Mouse (Mus musculus) neutrophil, adult 5-6 weeks (primary cell): Measurements from ENCODE around the gene Olfr689. TPM values are rescaled to one million over a fixed set of nuclear protein-coding genes. Genes with fewer than 3 reads are reported as not detected.
"Not testable (repeated sequence)": the region's sequence is repeated elsewhere in the genome, so short reads cannot be mapped to it uniquely, and the experiment has no call there.

Experiments used
- ATAC-seq: fragments of 151-379, 151-347 bp; 2 replicates; pipeline ENCODE4 v1.8.0; 2017; ENCODE audit warnings: mild to moderate bottlenecking, moderate TSS enrichment; ENCODE audit not compliant: insufficient number of reproducible peaks, poor library complexity, low FRiP score, severe bottlenecking; ENCODE audit errors: extremely low read depth
- total RNA-seq: library from RNA; stranded (forward); fragments of 200-1000 nt; gene quantifications from 2 replicates; pipeline ENCODE4 v1.2.3, GENCODE M21; 2017

The Olfr689 gene
- not detected in 2 replicates for total RNA-seq

GRCm38 (mm10) chr7:105310865-105311264 lies at the start of gene Olfr689:
Olfr689 (plus strand) TSS chr7:105311165.
- ATAC-seq: no peak

- ATAC-seq: no peak
Observed at GRCm38 (mm10) chr7:105272426-105272825, 38.5 kb upstream of the Olfr689 start.

- ATAC-seq: no peak
Observed at GRCm38 (mm10) chr7:105287795-105288194, 23.2 kb upstream of the Olfr689 start, which contains the start of gene Olfr688. Olfr688 (plus strand) TSS chr7:105288095.

- no peak for ATAC-seq
Observed at GRCm38 (mm10) chr7:105290051-105290450, 20.9 kb upstream of the Olfr689 start.

- ATAC-seq: no peak
Observed at GRCm38 (mm10) chr7:105325302-105325701, 14.3 kb downstream of the Olfr689 start.

GRCm38 (mm10) chr7:105334004-105334403 lies 23.0 kb downstream of the Olfr689 start, which contains the start of gene Olfr690:
Olfr690 (minus strand) TSS chr7:105334104.
- ATAC-seq: no peak

GRCm38 (mm10) chr7:105342170-105342569 lies 31.2 kb downstream of the Olfr689 start, which contains the start of gene Olfr691:
Olfr691 (minus strand) TSS chr7:105342270.
- no peak for ATAC-seq

- no peak for ATAC-seq
Observed at GRCm38 (mm10) chr7:105342752-105343151, 31.8 kb downstream of the Olfr689 start.

- not testable (repeated sequence) for ATAC-seq
Observed at GRCm38 (mm10) chr7:105356064-105356463, 45.1 kb downstream of the Olfr689 start.

GRCm38 (mm10) chr7:105356487-105356886 lies 45.5 kb downstream of the Olfr689 start:
- ATAC-seq: not testable (repeated sequence)

- ATAC-seq: no peak
Observed at GRCm38 (mm10) chr7:105361713-105362112, 50.7 kb downstream of the Olfr689 start.

- no peak for ATAC-seq
Observed at GRCm38 (mm10) chr7:105367268-105367667, 56.3 kb downstream of the Olfr689 start.

- no peak for ATAC-seq
Observed at GRCm38 (mm10) chr7:105367930-105368329, 57.0 kb downstream of the Olfr689 start, which contains the start of gene Olfr692. Olfr692 (plus strand) TSS chr7:105368230.

GRCm38 (mm10) chr7:105368521-105368920 lies 57.6 kb downstream of the Olfr689 start:
- no peak for ATAC-seq

Other genes with a start within 250 kb of the Olfr689 start
- 0.23 TPM in 1 of 2 replicates, not detected in the other for gene Olfr678, start 246.7 kb upstream of the Olfr689 start, total RNA-seq
- not detected in 2 replicates for gene Olfr679, start 230.0 kb upstream of the Olfr689 start, total RNA-seq
- gene Olfr680-ps1, start 218.3 kb upstream of the Olfr689 start, total RNA-seq: not detected in 2 replicates
- gene Olfr681, start 194.3 kb upstream of the Olfr689 start, total RNA-seq: not detected in 2 replicates
- not detected in 2 replicates for gene Olfr683, start 164.2 kb upstream of the Olfr689 start, total RNA-seq
- gene Olfr684, start 147.5 kb upstream of the Olfr689 start, total RNA-seq: 0.25 TPM in 1 of 2 replicates, not detected in the other
- gene Olfr685, start 125.2 kb upstream of the Olfr689 start, total RNA-seq: not detected in 2 replicates
- gene Olfr686, start 103.7 kb upstream of the Olfr689 start, total RNA-seq: not detected in 2 replicates
- not detected in 2 replicates for gene Olfr688, start 23.1 kb upstream of the Olfr689 start, total RNA-seq
- gene Olfr690, start 22.9 kb downstream of the Olfr689 start, total RNA-seq: 0.70 and 0.74 TPM in 2 replicates
- 0.37 and 1.0 TPM in 2 replicates for gene Olfr691, start 31.1 kb downstream of the Olfr689 start, total RNA-seq
- gene Olfr692, start 57.1 kb downstream of the Olfr689 start, total RNA-seq: not detected in 2 replicates
- gene Gm5901, start 63.9 kb downstream of the Olfr689 start, total RNA-seq: 1.2 TPM in 1 of 2 replicates, not detected in the other
- gene Fam160a2, start 88.9 kb downstream of the Olfr689 start, total RNA-seq: 57.8 and 59.1 TPM in 2 replicates
- not detected in 2 replicates for gene Cnga4, start 93.4 kb downstream of the Olfr689 start, total RNA-seq
- gene Cckbr, start 114.6 kb downstream of the Olfr689 start, total RNA-seq: not detected in 2 replicates
- gene Cavin3, start 171.1 kb downstream of the Olfr689 start, total RNA-seq: not detected in 2 replicates
- 19.6 and 26.4 TPM in 2 replicates for gene Smpd1, start 243.2 kb downstream of the Olfr689 start, total RNA-seq